Mouse (Mus musculus) T-helper 1 cell (primary cell): ENCODE results near the gene Zfp704.

Source experiments
- in situ Hi-C: fragments of 300-600 bp; cut with MboI, MseI; formaldehyde crosslinking; loops from one replicate; pipeline ENCODE4 v1.15.1; 2025; ENCODE audit warnings: high pct_unique_total_duplicates

Zfp704 gene

GRCm38 (mm10) chr3:9429946-9430345 lies 179.9 kb downstream of the Zfp704 start:
- in situ Hi-C loops, result no loop called here

GRCm38 (mm10) chr3:9427826-9428225 lies 182.1 kb downstream of the Zfp704 start:
- in situ Hi-C loops, result no loop called here

GRCm38 (mm10) chr3:9425661-9426060 lies 184.2 kb downstream of the Zfp704 start:
- in situ Hi-C loops, result no loop called here

GRCm38 (mm10) chr3:9424637-9425036 lies 185.2 kb downstream of the Zfp704 start:
- in situ Hi-C loops, result no loop called here

- in situ Hi-C loops, result no loop called here
Observed at GRCm38 (mm10) chr3:9423669-9424068, 186.2 kb downstream of the Zfp704 start.

- in situ Hi-C loops, result no loop called here
Observed at GRCm38 (mm10) chr3:9408896-9409295, 201.0 kb downstream of the Zfp704 start.

GRCm38 (mm10) chr3:9407801-9408200 lies 202.1 kb downstream of the Zfp704 start:
- in situ Hi-C loops, result no loop called here

- in situ Hi-C loops, result no loop called here
Observed at GRCm38 (mm10) chr3:9407119-9407546, 202.8 kb downstream of the Zfp704 start.

GRCm38 (mm10) chr3:9405341-9405740 lies 204.5 kb downstream of the Zfp704 start:
- in situ Hi-C loops, result no loop called here

GRCm38 (mm10) chr3:9403255-9404050 lies 206.4 kb downstream of the Zfp704 start:
- in situ Hi-C loops, result no loop called here

- in situ Hi-C loops, result no loop called here
Observed at GRCm38 (mm10) chr3:9402836-9403235, 207.0 kb downstream of the Zfp704 start.

GRCm38 (mm10) chr3:9402345-9402744 lies 207.5 kb downstream of the Zfp704 start:
- in situ Hi-C loops, result no loop called here

- in situ Hi-C loops, result no loop called here
Observed at GRCm38 (mm10) chr3:9401685-9402084, 208.2 kb downstream of the Zfp704 start.

GRCm38 (mm10) chr3:9400886-9401221 lies 209.0 kb downstream of the Zfp704 start:
- in situ Hi-C loops, result no loop called here

GRCm38 (mm10) chr3:9400201-9400885 lies 209.5 kb downstream of the Zfp704 start:
- in situ Hi-C loops, result no loop called here

- in situ Hi-C loops, result loop anchor here (5.0 to 25.0 kb wide), 2 partner anchors 304 to 539 kb away; no protein-coding TSS in a partner anchor
Observed at GRCm38 (mm10) chr3:9398271-9398670, 211.6 kb downstream of the Zfp704 start.
